Mouse (Mus musculus) MEL (cell line): ENCODE results near the gene Fam20b. TPM values are rescaled to one million over a fixed set of nuclear protein-coding genes. Genes with fewer than 3 reads are reported as not detected.

Experiments
- DNase-seq: peaks from one replicate; pipeline ENCODE4 v3.0.0; 2011; ENCODE audit warnings: low read depth, low spot score
- H3K27ac ChIP-seq: 2 replicates; pipeline ENCODE4 v1.5.1; 2012; ENCODE audit warnings: low read depth, mild to moderate bottlenecking, control low read depth, low read length, moderate library complexity; ENCODE audit not compliant: control insufficient read depth
- H3K27me3 ChIP-seq, 2 experiments: fragments of 150-350 bp in 1 of 2; sonication (generic) in 1 of 2; 2 replicates each; pipeline ENCODE4 v1.6.1; 2012; ENCODE audit warnings: low read length in 2 of 2, mild to moderate bottlenecking in 2 of 2, improper control_type of control experiment in 1 of 2, moderate library complexity in 1 of 2; ENCODE audit not compliant: insufficient read depth in 2 of 2, control insufficient read depth in 1 of 2
- H3K36me3 ChIP-seq, 2 experiments: 2 replicates each; pipeline ENCODE4 v1.6.1; 2012 to 2014; ENCODE audit warnings: low read length in 2 of 2, improper control_type of control experiment in 1 of 2, inconsistent platforms in 1 of 2, mild to moderate bottlenecking in 1 of 2; ENCODE audit not compliant: insufficient read depth in 2 of 2, control insufficient read depth in 1 of 2
- H3K4me1 ChIP-seq, 2 experiments: fragments of 150-350 bp in 1 of 2; sonication (generic) in 1 of 2; 2 replicates each; pipeline ENCODE4 v1.6.1; 2012; ENCODE audit warnings: low read length in 2 of 2, improper control_type of control experiment in 1 of 2, mild to moderate bottlenecking in 1 of 2; ENCODE audit not compliant: insufficient read depth in 2 of 2, control insufficient read depth in 1 of 2
- H3K4me3 ChIP-seq, 2 experiments: fragments of 150-350 bp in 1 of 2; sonication (generic) in 1 of 2; 2 replicates each; pipeline ENCODE4 v1.5.1; 2012; ENCODE audit warnings: low read depth in 2 of 2, low read length in 2 of 2, mild to moderate bottlenecking in 2 of 2, moderate library complexity in 2 of 2, control low read depth in 1 of 2, improper control_type of control experiment in 1 of 2; ENCODE audit not compliant: control insufficient read depth in 1 of 2, insufficient read depth in 1 of 2
- H3K79me2 ChIP-seq: 2 replicates; pipeline ENCODE4 v1.6.1; 2012; ENCODE audit warnings: mild to moderate bottlenecking, low read length, moderate library complexity; ENCODE audit not compliant: control insufficient read depth, poor library complexity, insufficient read depth
- H3K9ac ChIP-seq: 2 replicates; pipeline ENCODE4 v1.6.1; 2012; ENCODE audit warnings: low read depth, mild to moderate bottlenecking, control low read depth, low read length, moderate library complexity; ENCODE audit not compliant: control insufficient read depth, poor library complexity, severe bottlenecking
- H3K9me3 ChIP-seq: fragments of 150-350 bp; sonication (generic); replicated peaks from 2 replicates; pipeline ENCODE4 v1.6.1; 2012; ENCODE audit warnings: mild to moderate bottlenecking, low read length, improper control_type of control experiment, moderate library complexity; ENCODE audit not compliant: insufficient read depth
- BHLHE40 ChIP-seq: IDR thresholded peaks from 2 replicates; pipeline ENCODE4 v1.6.1; 2012; ENCODE audit warnings: low read depth, mild to moderate bottlenecking, inconsistent platforms, low read length, improper control_type of control experiment, borderline replicate concordance
- CTCF ChIP-seq, 3 experiments: IDR thresholded peaks in 2 of 3; conservative IDR thresholded peaks in 1 of 3; 2 replicates each; pipeline ENCODE4 v1.5.1; 2011 to 2012; ENCODE audit warnings: low read length in 3 of 3, low read depth in 2 of 3, mild to moderate bottlenecking in 2 of 3, improper control_type of control experiment in 1 of 3, inconsistent platforms in 1 of 3, mixed read lengths in 1 of 3, moderate library complexity in 1 of 3; ENCODE audit not compliant: control insufficient read depth in 1 of 3, insufficient read depth in 1 of 3, poor library complexity in 1 of 3, severe bottlenecking in 1 of 3
- E2F4 ChIP-seq: IDR thresholded peaks from 2 replicates; pipeline ENCODE4 v1.6.1; 2011; ENCODE audit warnings: low read depth, low read length, improper control_type of control experiment, borderline replicate concordance
- ELF1 ChIP-seq: IDR thresholded peaks from 2 replicates; pipeline ENCODE4 v1.6.1; 2014; ENCODE audit warnings: low read depth, mild to moderate bottlenecking, inconsistent platforms, low read length, improper control_type of control experiment, moderate library complexity
- GABPA ChIP-seq: IDR thresholded peaks from 2 replicates; pipeline ENCODE4 v1.6.1; 2012; ENCODE audit warnings: low read depth, mild to moderate bottlenecking, inconsistent platforms, low read length, improper control_type of control experiment, moderate library complexity
- MAX ChIP-seq: IDR thresholded peaks from 2 replicates; pipeline ENCODE4 v1.6.1; 2011; ENCODE audit warnings: low read length, improper control_type of control experiment
- MAZ ChIP-seq: IDR thresholded peaks from 2 replicates; pipeline ENCODE4 v1.6.1; 2012; ENCODE audit warnings: low read depth, mild to moderate bottlenecking, inconsistent platforms, low read length, improper control_type of control experiment
- MYC ChIP-seq: IDR thresholded peaks from 2 replicates; pipeline ENCODE4 v1.6.1; 2011; ENCODE audit warnings: low read depth, mild to moderate bottlenecking, low read length, improper control_type of control experiment, moderate library complexity
- POLR2A ChIP-seq, 2 experiments: IDR thresholded peaks; 2 replicates each; pipeline ENCODE4 v1.6.1; 2011 to 2012; ENCODE audit warnings: low read length in 2 of 2, mild to moderate bottlenecking in 2 of 2, control low read depth in 1 of 2, improper control_type of control experiment in 1 of 2, low read depth in 1 of 2, moderate library complexity in 1 of 2; ENCODE audit not compliant: control insufficient read depth in 1 of 2, insufficient read depth in 1 of 2, poor library complexity in 1 of 2
- RAD21 ChIP-seq: IDR thresholded peaks from 2 replicates; pipeline ENCODE4 v1.6.1; 2011; ENCODE audit warnings: mild to moderate bottlenecking, low read depth, low read length, improper control_type of control experiment
- UBTF ChIP-seq: IDR thresholded peaks from 2 replicates; pipeline ENCODE4 v1.6.1; 2012; ENCODE audit warnings: low read depth, mild to moderate bottlenecking, inconsistent platforms, low read length, improper control_type of control experiment, moderate library complexity, borderline replicate concordance; ENCODE audit not compliant: insufficient read depth
- USF1 ChIP-seq: IDR thresholded peaks from 2 replicates; pipeline ENCODE4 v1.6.1; 2014; ENCODE audit warnings: low read depth, mild to moderate bottlenecking, inconsistent platforms, low read length, improper control_type of control experiment, moderate library complexity
- ZC3H11A ChIP-seq: IDR thresholded peaks from 2 replicates; pipeline ENCODE4 v1.6.1; 2012; ENCODE audit warnings: low read depth, mild to moderate bottlenecking, inconsistent platforms, low read length, improper control_type of control experiment
- ZKSCAN1 ChIP-seq: IDR thresholded peaks from 2 replicates; pipeline ENCODE4 v1.6.1; 2012; ENCODE audit warnings: low read depth, mild to moderate bottlenecking, inconsistent platforms, low read length, improper control_type of control experiment, moderate library complexity
- polyA plus RNA-seq, 2 experiments: library from polyadenylated mRNA; stranded (reverse) in 1 of 2; unstranded in 1 of 2; fragments of >175 nt in 1 of 2; fragments of >200 nt in 1 of 2; gene quantifications; 2 replicates each; pipeline versions ENCODE4 v1.2.1 to v1.2.4; 2012; ENCODE audit warnings: low replicate concordance in 2 of 2, low read depth in 1 of 2; ENCODE audit not compliant: insufficient read length in 2 of 2, insufficient read depth in 1 of 2, missing spikeins in 1 of 2
- total RNA-seq: library from RNA; depleted of rRNA; stranded (reverse); fragments of 300-350 nt; gene quantifications from 2 replicates; pipeline ENCODE4 v1.2.3, GENCODE M21; 2012

The Fam20b gene
- total and polyA plus RNA-seq, 3 experiments, result 19.6 to 22.0 TPM; not detected in 1

- Histone ChIP-seq H3K27ac (no peak overlapping the region), H3K9ac (no peak overlapping the region), H3K79me2 (no peaks in the 10 kb centered on the region), H3K4me1 (peaks cover 0 to 6% of the 10 kb centered on the region in 2 experiments; a peak in 1 of 4 replicates), H3K36me3 (peaks cover 4 to 9% of the 10 kb centered on the region in 2 experiments; a peak in 3 of 4 replicates), H3K4me3 (no peak overlapping the region), H3K27me3 (no peaks in the 10 kb centered on the region), H3K9me3 (no peaks in the 10 kb centered on the region)
- DNase-seq, result no peak
- TF ChIP-seq E2F4 (no peak), GABPA (no peak), ELF1 (no peak)
- TF ChIP-seq, all 39 proteins: peak for 0
Measured at GRCm38 (mm10) chr1:156650631-156651030, 68.3 kb downstream of the Fam20b start.

- Histone ChIP-seq H3K27ac (no peak overlapping the region), H3K4me1 (peaks cover 0 to 6% of the 10 kb centered on the region in 2 experiments; a peak in 1 of 4 replicates), H3K4me3 (no peak overlapping the region), H3K36me3 (peaks cover 3 to 9% of the 10 kb centered on the region in 2 experiments; a peak in 3 of 4 replicates), H3K9me3 (no peaks in the 10 kb centered on the region), H3K9ac (no peak overlapping the region), H3K79me2 (no peaks in the 10 kb centered on the region), H3K27me3 (no peaks in the 10 kb centered on the region)
- no peak for TF ChIP-seq ZKSCAN1
- TF ChIP-seq POLR2A (IDR thresholded peaks at IDR 0.05; ENCODE audit: control insufficient read depth in 1 of 2, insufficient read depth in 1 of 2, low read depth in 1 of 2, low read length in 2 of 2, poor library complexity in 1 of 2), result no peak
- no peak for TF ChIP-seq GABPA
- no peak for TF ChIP-seq MAZ
- TF ChIP-seq USF1, result no peak
- no peak for DNase-seq
Measured at GRCm38 (mm10) chr1:156648705-156649104, 70.2 kb downstream of the Fam20b start.

- no peaks in the 10 kb centered on the region for H3K9me3 ChIP-seq
- H3K27ac ChIP-seq, result no peak overlapping the region
- H3K4me1 ChIP-seq, result peaks cover 0 to 19% of the 10 kb centered on the region in 2 experiments; a peak in 3 of 4 replicates
- no peak overlapping the region for H3K4me3 ChIP-seq
- no peaks in the 10 kb centered on the region for H3K27me3 ChIP-seq
- no peak overlapping the region for H3K9ac ChIP-seq
- DNase-seq, result no peak
- peaks cover 3 to 22% of the 10 kb centered on the region in 2 experiments; a peak in 3 of 4 replicates for H3K36me3 ChIP-seq
- TF ChIP-seq ZC3H11A, result no peak
- TF ChIP-seq RAD21, result no peak
- TF ChIP-seq MYC, result no peak
- TF ChIP-seq ELF1, result no peak
- TF ChIP-seq UBTF, result no peak
- no peak for TF ChIP-seq BHLHE40
- TF ChIP-seq CTCF (IDR thresholded peaks at IDR 0.05 in 2 of 3, conservative IDR thresholded peaks at IDR 0.05 in 1 of 3; ENCODE audit: control insufficient read depth in 1 of 3, insufficient read depth in 1 of 3, low read depth in 2 of 3, low read length in 3 of 3, poor library complexity in 1 of 3, severe bottlenecking in 1 of 3), result no peak
- no peak for TF ChIP-seq MAX
- H3K79me2 ChIP-seq, result no peaks in the 10 kb centered on the region
Measured at GRCm38 (mm10) chr1:156645971-156646370, 72.9 kb downstream of the Fam20b start.
